Mouse (Mus musculus): ENCODE results near the gene Exosc10. TPM values are rescaled to one million over a fixed set of nuclear protein-coding genes. Genes with fewer than 3 reads are reported as not detected.
A peak's percentile ranks its signal among the peaks of the same experiment; 100 is the strongest.

Exosc10 gene
- polyA plus RNA-seq, 1 experiment, result 53.7 TPM

- Histone ChIP-seq H3K36me3 (ENCODE audit: control insufficient read depth, insufficient read depth) (peaks cover 26% of the 10 kb centered on the region), H3K79me2 (ENCODE audit: control insufficient read depth, insufficient read depth) (no peaks in the 10 kb centered on the region), H3K27me3 (ENCODE audit: control insufficient read depth, insufficient read depth, insufficient read length) (no peaks in the 10 kb centered on the region), H3K4me3 (ENCODE audit: insufficient read depth, poor library complexity, severe bottlenecking) (no peak overlapping the region), H3ac (ENCODE audit: control insufficient read depth, insufficient read length, low read depth) (no peak overlapping the region), H3K79me3 (ENCODE audit: low read depth) (no peaks in the 10 kb centered on the region)
- peak; percentile 28 for TF ChIP-seq CEBPB (IDR thresholded peaks at IDR 0.05; ENCODE audit: low read depth)
- no peak for TF ChIP-seq MAX (IDR thresholded peaks at IDR 0.05)
Measured at GRCm38 (mm10) chr4:148530351-148530750, 27.9 kb upstream of the Exosc10 start.

DNA sequence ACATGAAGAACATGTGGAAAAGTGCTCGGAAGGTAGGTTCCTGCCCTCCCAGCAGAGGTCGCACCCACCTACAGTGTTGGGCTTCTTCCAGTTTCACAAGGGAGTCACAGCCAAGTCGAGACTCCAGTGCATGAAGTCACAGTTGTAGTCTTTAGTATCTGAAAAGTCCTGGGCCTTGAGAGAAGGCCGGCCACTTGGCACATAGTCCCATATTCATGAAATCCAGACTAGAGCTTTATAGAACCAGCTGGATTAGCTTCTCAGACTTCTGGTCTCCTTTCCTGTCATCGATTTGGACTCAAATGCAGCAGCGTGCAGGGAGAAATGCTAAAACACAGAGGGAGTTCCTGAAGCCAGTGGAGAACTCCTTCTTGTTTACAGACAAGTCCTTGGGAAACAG, 27.5 kb upstream of the Exosc10 start:
- no peaks in the 10 kb centered on the region for H3K79me2 ChIP-seq (ENCODE audit: control insufficient read depth, insufficient read depth)
- peaks cover 26% of the 10 kb centered on the region for H3K36me3 ChIP-seq (ENCODE audit: control insufficient read depth, insufficient read depth)
- TF ChIP-seq MAX (IDR thresholded peaks at IDR 0.05) (no peak), CTCF (IDR thresholded peaks at IDR 0.05; ENCODE audit: control insufficient read depth, insufficient read depth, insufficient read length) (no peak), MYOD1 (IDR thresholded peaks at IDR 0.05; ENCODE audit: control insufficient read depth, insufficient read length, low read depth) (no peak), USF1 (IDR thresholded peaks at IDR 0.05; ENCODE audit: low read depth) (no peak), MYOG (IDR thresholded peaks at IDR 0.05; ENCODE audit: control insufficient read depth, extremely low read depth, insufficient read length) (no peak), FOSL1 (IDR thresholded peaks at IDR 0.05; ENCODE audit: insufficient read depth, low read length, poor library complexity, severe bottlenecking) (no peak), CEBPB (IDR thresholded peaks at IDR 0.05; ENCODE audit: low read depth) (no peak)

GRCm38 (mm10) chr4:148531341-148531740, 26.9 kb upstream of the Exosc10 start:
- H3ac ChIP-seq (ENCODE audit: control insufficient read depth, insufficient read length, low read depth), result no peak overlapping the region
- TF ChIP-seq MYOG (IDR thresholded peaks at IDR 0.05; ENCODE audit: control insufficient read depth, extremely low read depth, insufficient read length), result no peak
- no peak for TF ChIP-seq USF1 (IDR thresholded peaks at IDR 0.05; ENCODE audit: low read depth)
- TF ChIP-seq CEBPB (IDR thresholded peaks at IDR 0.05; ENCODE audit: low read depth), result no peak
- TF ChIP-seq FOSL1 (IDR thresholded peaks at IDR 0.05; ENCODE audit: insufficient read depth, low read length, poor library complexity, severe bottlenecking), result no peak
- TF ChIP-seq MYOD1 (IDR thresholded peaks at IDR 0.05; ENCODE audit: control insufficient read depth, insufficient read length, low read depth), result no peak
- no peak for TF ChIP-seq CTCF (IDR thresholded peaks at IDR 0.05; ENCODE audit: control insufficient read depth, insufficient read depth, insufficient read length)
- no peak for TF ChIP-seq MAX (IDR thresholded peaks at IDR 0.05)
- no peaks in the 10 kb centered on the region for H3K27me3 ChIP-seq (ENCODE audit: control insufficient read depth, insufficient read depth, insufficient read length)
- no peaks in the 10 kb centered on the region for H3K79me3 ChIP-seq (ENCODE audit: low read depth)
- no peak overlapping the region for H3K4me3 ChIP-seq (ENCODE audit: insufficient read depth, poor library complexity, severe bottlenecking)
- H3K36me3 ChIP-seq (ENCODE audit: control insufficient read depth, insufficient read depth), result peaks cover 24% of the 10 kb centered on the region
- H3K79me2 ChIP-seq (ENCODE audit: control insufficient read depth, insufficient read depth), result no peaks in the 10 kb centered on the region

More for the DNA sequence above, 27.5 kb upstream of the Exosc10 start:
- Histone ChIP-seq H3K79me3 (ENCODE audit: low read depth) (no peaks in the 10 kb centered on the region), H3K27me3 (ENCODE audit: control insufficient read depth, insufficient read depth, insufficient read length) (no peaks in the 10 kb centered on the region), H3ac (ENCODE audit: control insufficient read depth, insufficient read length, low read depth) (no peak overlapping the region), H3K4me3 (ENCODE audit: insufficient read depth, poor library complexity, severe bottlenecking) (no peak overlapping the region)

DNA sequence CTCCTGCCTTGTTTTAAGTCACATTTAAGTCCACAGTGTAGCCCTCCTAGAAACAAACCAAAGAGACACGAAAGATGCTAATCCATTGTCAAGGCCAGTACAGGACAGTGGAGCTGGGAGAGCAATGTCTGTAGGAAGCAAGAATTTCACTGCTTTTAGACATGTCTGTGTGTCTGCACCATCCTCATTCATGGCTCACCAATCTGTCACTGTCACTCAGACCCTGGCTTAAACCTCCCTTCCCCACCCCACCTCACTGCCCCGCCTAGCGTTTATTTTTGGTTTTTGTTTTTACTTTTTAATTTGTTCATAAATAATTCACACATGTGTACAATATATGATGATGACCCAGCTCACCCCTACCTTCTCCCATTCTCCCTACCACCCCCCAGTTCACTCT, 25.7 kb upstream of the Exosc10 start:
- Histone ChIP-seq H3K79me3 (ENCODE audit: low read depth) (no peaks in the 10 kb centered on the region), H3ac (ENCODE audit: control insufficient read depth, insufficient read length, low read depth) (no peak overlapping the region), H3K36me3 (ENCODE audit: control insufficient read depth, insufficient read depth) (peaks cover 21% of the 10 kb centered on the region), H3K79me2 (ENCODE audit: control insufficient read depth, insufficient read depth) (no peaks in the 10 kb centered on the region), H3K27me3 (ENCODE audit: control insufficient read depth, insufficient read depth, insufficient read length) (no peaks in the 10 kb centered on the region), H3K4me3 (ENCODE audit: insufficient read depth, poor library complexity, severe bottlenecking) (no peak overlapping the region)
- TF ChIP-seq USF1 (IDR thresholded peaks at IDR 0.05; ENCODE audit: low read depth) (no peak), FOSL1 (IDR thresholded peaks at IDR 0.05; ENCODE audit: insufficient read depth, low read length, poor library complexity, severe bottlenecking) (no peak), CEBPB (IDR thresholded peaks at IDR 0.05; ENCODE audit: low read depth) (no peak)

- TF ChIP-seq CTCF (IDR thresholded peaks at IDR 0.05; ENCODE audit: control insufficient read depth, insufficient read depth, insufficient read length), result no peak
- TF ChIP-seq MAX (IDR thresholded peaks at IDR 0.05), result no peak
- TF ChIP-seq MYOD1 (IDR thresholded peaks at IDR 0.05; ENCODE audit: control insufficient read depth, insufficient read length, low read depth), result no peak
- no peak for TF ChIP-seq MYOG (IDR thresholded peaks at IDR 0.05; ENCODE audit: control insufficient read depth, extremely low read depth, insufficient read length)
- TF ChIP-seq FOSL1 (IDR thresholded peaks at IDR 0.05; ENCODE audit: insufficient read depth, low read length, poor library complexity, severe bottlenecking), result no peak
- TF ChIP-seq USF1 (IDR thresholded peaks at IDR 0.05; ENCODE audit: low read depth), result no peak
- TF ChIP-seq CEBPB (IDR thresholded peaks at IDR 0.05; ENCODE audit: low read depth), result no peak
Measured at GRCm38 (mm10) chr4:148533613-148534328, 24.5 kb upstream of the Exosc10 start.

DNA sequence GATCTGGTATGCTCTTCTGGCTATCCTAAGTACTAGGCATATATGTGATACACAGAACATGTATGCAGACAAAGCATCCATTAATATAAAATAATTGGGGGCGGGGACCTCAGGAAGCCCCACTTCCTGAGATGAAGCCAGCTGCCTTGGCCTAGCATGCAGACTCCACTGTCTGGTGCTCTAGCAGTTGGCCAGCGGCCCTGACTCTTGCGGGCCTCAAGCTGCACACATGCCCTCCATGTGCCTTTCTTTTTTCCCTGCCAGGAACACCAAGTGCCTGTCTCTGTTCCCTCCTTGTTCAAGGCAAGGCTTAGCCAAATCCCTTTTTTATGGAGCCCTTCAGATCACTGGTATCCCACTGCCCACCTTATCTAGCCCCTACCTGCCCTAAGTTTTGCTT, 22.4 kb upstream of the Exosc10 start:
- H3K27me3 ChIP-seq (ENCODE audit: control insufficient read depth, insufficient read depth, insufficient read length), result no peaks in the 10 kb centered on the region
- H3K36me3 ChIP-seq (ENCODE audit: control insufficient read depth, insufficient read depth), result peaks cover 34% of the 10 kb centered on the region
- no peak for TF ChIP-seq CEBPB (IDR thresholded peaks at IDR 0.05; ENCODE audit: low read depth)
- TF ChIP-seq MAX (IDR thresholded peaks at IDR 0.05), result no peak
- TF ChIP-seq CTCF (IDR thresholded peaks at IDR 0.05; ENCODE audit: control insufficient read depth, insufficient read depth, insufficient read length), result no peak
- no peak for TF ChIP-seq MYOD1 (IDR thresholded peaks at IDR 0.05; ENCODE audit: control insufficient read depth, insufficient read length, low read depth)
- no peak for TF ChIP-seq FOSL1 (IDR thresholded peaks at IDR 0.05; ENCODE audit: insufficient read depth, low read length, poor library complexity, severe bottlenecking)
- no peak for TF ChIP-seq USF1 (IDR thresholded peaks at IDR 0.05; ENCODE audit: low read depth)
- no peak for TF ChIP-seq MYOG (IDR thresholded peaks at IDR 0.05; ENCODE audit: control insufficient read depth, extremely low read depth, insufficient read length)
- no peaks in the 10 kb centered on the region for H3K79me2 ChIP-seq (ENCODE audit: control insufficient read depth, insufficient read depth)
- H3K79me3 ChIP-seq (ENCODE audit: low read depth), result no peaks in the 10 kb centered on the region
- H3ac ChIP-seq (ENCODE audit: control insufficient read depth, insufficient read length, low read depth), result no peak overlapping the region
- no peak overlapping the region for H3K4me3 ChIP-seq (ENCODE audit: insufficient read depth, poor library complexity, severe bottlenecking)

More at GRCm38 (mm10) chr4:148533613-148534328, 24.5 kb upstream of the Exosc10 start:
- Histone ChIP-seq H3K27me3 (ENCODE audit: control insufficient read depth, insufficient read depth, insufficient read length) (no peaks in the 10 kb centered on the region), H3K36me3 (ENCODE audit: control insufficient read depth, insufficient read depth) (peaks cover 23% of the 10 kb centered on the region), H3K79me2 (ENCODE audit: control insufficient read depth, insufficient read depth) (no peaks in the 10 kb centered on the region), H3ac (ENCODE audit: control insufficient read depth, insufficient read length, low read depth) (no peak overlapping the region), H3K4me3 (ENCODE audit: insufficient read depth, poor library complexity, severe bottlenecking) (no peak overlapping the region), H3K79me3 (ENCODE audit: low read depth) (no peaks in the 10 kb centered on the region)
